Mouse (Mus musculus) layer of hippocampus, adult 9-10 months (tissue): ENCODE measurements around the gene Rasa2.
"Not testable (repeated sequence)": the region's sequence is repeated elsewhere in the genome, so short reads cannot be mapped to it uniquely, and the experiment has no call there.

Experiments
- DNase-seq: peaks from one replicate; pipeline ENCODE4 v3.0.0; 2022; ENCODE audit warnings: low spot score

The Rasa2 gene

GRCm38 (mm10) chr9:96631389-96632072, at the start of gene Rasa2:
Gene Rasa2 (minus strand): TSS chr9:96631617.
- DNase-seq = peak; percentile 51

- no peak for DNase-seq
These were observed 47.2 kb upstream of the Rasa2 start for GRCm38 (mm10) chr9:96678611-96679010.

DNA sequence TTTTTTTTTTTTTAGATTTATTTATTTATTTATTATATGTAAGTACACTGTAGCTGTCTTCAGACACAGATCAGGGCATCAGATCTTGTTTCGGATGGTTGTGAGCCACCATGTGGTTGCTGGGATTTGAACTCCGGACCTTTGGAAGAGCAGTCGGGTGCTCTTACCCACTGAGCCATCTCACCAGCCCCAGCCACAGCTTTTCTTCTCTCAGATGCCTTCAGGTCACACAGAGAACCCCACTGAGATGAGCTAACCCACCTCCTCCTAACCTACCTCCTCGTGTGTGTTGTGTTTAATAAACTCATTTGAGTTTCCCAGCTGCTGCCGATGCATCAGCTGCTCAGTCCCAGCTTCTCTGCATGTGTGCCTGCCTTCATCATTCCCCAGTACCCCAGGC, 46.3 kb upstream of the Rasa2 start:
- DNase-seq = not testable (repeated sequence)

- no peak for DNase-seq
These were observed 45.3 kb upstream of the Rasa2 start for GRCm38 (mm10) chr9:96676671-96677070.

DNA sequence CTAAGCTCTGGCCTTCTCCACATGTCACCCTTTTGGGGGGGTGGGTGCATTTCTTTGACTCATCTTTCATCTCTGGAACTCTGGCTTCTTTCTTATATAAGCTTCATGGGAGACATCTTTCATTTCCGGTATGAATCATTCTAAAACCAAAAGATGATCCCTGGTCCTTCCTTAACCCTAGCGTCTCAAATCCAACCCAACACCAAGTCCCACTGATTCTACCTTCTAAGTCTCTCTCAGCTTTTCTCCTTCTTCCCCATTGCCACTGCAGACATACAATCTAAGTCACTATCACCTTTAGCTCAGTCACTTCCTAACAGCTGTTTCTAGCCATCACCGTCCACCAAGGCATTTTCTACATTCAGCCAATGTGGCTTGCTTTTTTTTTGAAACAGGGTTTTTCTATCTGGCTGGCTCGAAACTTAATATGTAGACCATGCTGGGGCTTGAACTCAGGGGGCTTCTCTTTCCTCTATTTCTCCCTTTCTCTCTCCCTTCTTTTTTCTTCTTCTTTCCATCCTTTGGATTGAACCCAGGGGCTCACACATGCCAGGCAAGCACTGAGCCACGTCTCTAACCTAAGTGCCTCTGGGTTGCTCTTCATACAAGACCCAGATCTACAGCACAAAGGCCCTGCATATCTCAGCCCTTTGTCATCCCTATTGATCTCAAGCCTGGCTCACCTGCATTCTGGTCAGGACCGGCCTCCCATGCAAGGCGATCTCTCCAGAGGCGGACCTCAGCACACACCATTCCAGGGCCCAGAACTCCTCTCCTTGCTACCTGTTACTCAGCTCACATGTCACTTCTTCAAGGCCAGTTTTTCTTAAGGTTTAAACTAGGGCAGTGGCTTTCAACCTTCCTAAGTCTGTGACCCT, 44.6 kb upstream of the Rasa2 start:
- DNase-seq = no peak

DNA sequence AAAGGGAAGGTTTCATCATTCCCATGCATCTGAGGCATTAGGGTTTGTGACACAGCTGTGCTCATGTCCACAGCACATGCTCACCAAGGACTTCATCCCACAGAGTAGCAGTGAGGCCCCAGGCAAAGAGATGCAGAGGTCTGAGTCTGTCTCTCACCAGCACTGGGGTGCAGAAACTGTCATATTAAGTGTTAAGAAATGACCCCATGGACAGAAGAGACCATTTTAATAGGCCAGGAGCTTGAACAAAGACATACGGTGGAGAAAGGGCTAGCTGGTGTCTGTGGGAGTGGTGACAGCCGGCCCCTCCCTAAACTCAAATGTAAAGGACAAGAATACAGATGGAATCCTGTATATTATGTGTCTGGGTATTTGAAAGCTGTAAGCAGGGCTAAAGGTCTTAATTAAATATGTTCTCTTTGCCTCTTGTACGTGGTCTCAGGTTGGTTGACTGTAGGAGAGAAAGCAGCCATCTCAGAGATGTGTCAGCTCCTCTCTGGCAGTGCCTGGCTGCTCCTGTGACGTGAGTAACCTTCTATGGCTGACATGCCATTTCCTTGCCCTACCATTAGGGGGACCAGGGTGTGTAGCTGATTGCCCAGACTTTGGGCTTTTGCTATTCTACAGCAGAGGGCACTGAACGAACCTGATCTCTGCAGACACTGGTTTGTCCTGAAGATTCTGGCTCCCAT, 43.8 kb upstream of the Rasa2 start:
- no peak for DNase-seq

GRCm38 (mm10) chr9:96674301-96674700, 42.9 kb upstream of the Rasa2 start:
- DNase-seq = no peak

DNA sequence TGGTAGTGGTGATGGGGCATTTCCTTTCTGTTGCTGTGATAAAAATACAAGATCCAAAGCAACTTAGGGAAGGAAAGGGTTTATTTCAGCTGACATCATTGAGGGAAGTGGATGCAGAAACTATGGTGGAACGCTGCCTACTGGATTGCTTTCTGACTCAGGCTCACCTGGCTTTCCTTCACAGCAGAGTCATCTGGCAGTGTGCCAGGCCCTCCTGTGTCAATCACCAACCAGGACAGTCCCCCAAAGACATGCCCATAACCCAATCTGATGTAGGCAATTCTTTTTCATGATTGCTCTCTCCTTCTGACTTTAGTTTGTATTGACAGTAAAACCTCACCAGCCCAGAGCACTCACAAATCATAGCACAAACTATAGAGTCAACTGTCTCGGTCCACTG, 41.0 kb upstream of the Rasa2 start:
- no peak for DNase-seq

GRCm38 (mm10) chr9:96671249-96671648, 39.8 kb upstream of the Rasa2 start:
- DNase-seq = no peak

- peak; percentile 96 for DNase-seq
These were observed 38.5 kb upstream of the Rasa2 start for GRCm38 (mm10) chr9:96669877-96670276.

GRCm38 (mm10) chr9:96668628-96669027, 37.2 kb upstream of the Rasa2 start:
- DNase-seq = peak; percentile 58

GRCm38 (mm10) chr9:96660510-96661244, 29.3 kb upstream of the Rasa2 start:
- DNase-seq = no peak

- no peak for DNase-seq
These were observed 28.4 kb upstream of the Rasa2 start for GRCm38 (mm10) chr9:96659801-96660200.

DNA sequence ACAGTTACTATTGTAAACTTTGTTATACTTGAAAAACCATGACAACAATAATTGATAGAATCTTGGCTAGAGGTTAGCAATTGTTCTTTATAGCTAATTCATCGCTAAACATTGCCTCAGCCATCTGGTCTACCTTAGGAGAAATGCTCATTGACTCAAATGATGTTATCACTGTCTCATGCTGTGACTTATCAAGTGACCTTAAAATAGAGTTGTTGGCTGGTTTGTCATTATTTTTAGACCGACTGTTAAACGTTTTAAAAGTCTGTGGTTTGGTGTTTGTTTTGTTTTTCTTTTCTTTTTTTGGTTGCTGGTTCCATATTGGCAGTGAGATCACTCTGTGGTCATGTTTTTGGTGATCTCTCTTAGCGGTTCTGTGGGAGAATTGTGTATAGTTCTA, 22.1 kb upstream of the Rasa2 start:
- no peak for DNase-seq

DNA sequence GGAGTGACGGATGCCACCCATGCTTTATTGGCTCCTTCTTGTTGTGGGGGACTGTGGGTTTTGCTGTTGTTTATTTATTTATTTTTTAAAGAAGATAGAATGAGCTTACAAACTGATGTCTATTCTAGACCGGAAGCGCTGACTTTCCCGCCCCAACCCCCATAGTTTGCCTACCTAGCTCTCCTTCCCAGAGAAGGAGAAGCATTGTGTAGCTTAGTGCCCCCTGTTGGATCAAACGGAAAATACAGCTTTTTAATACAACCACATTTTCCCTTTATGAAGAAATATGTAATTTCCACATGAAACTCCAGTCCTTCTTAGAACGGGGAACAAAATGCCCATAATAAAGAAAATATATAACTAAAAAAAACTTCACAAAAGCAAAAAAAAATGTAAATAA, 21.3 kb upstream of the Rasa2 start:
- DNase-seq = no peak

DNA sequence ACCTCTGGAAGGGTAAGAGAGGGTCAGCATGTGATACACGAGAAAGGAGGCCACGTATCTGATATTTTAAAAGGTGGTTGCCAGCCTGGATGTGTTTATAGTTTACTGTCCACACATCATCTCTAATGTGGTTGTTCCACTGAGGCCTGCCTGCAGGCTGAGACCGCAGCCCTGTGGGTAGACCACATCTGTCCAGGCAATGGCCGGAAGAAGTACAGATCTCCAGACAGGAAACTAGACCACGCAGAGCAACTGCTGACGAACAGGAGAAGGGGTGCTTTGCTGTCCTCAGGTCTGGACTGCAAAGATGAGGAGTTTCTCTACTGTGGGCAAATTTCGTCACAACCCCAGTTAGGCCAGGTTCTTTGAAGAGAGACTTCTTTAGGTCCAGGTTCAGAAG, 19.4 kb upstream of the Rasa2 start:
- no peak for DNase-seq

DNA sequence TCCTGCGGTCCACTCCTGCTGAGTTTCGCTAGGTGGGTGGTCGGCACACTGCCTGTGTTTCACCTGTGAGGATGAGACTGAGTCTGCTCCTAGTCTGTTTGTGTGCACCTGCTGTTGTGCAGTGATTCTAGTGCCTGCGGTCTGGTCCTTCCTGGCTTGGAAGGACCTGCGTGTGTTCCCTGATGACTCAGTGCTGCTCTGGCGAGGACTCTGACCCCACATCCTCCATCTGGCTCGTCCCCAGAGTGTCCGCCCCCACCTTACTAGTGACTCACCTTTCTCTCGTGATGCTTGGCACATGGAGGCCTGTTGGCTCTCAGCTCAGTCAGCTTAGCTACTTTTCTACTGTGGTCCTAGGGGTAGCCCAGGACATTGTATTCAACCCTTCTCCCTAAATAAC, 18.5 kb upstream of the Rasa2 start:
- DNase-seq = no peak

DNA sequence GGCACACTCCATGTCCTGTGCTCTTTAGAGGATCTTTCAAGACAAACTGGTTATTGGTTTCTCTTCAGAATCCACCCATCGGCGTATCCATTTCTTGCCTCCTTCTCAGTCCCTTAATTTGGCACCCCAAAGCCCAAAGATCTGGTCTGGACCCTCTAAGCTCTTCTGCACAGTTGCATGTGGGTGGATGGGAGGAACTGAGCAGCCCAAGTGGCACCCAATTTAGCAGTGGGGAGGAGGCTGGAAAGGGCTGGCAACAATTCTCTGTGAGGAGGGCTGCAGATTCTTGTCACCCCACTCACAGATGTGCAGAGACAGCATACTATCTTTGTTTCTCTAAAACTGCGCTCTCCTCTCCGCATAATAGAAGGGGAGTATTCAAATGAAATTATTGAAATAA, 17.9 kb upstream of the Rasa2 start:
- no peak for DNase-seq

- no peak for DNase-seq
These were observed 15.4 kb upstream of the Rasa2 start for GRCm38 (mm10) chr9:96646668-96647295.

DNA sequence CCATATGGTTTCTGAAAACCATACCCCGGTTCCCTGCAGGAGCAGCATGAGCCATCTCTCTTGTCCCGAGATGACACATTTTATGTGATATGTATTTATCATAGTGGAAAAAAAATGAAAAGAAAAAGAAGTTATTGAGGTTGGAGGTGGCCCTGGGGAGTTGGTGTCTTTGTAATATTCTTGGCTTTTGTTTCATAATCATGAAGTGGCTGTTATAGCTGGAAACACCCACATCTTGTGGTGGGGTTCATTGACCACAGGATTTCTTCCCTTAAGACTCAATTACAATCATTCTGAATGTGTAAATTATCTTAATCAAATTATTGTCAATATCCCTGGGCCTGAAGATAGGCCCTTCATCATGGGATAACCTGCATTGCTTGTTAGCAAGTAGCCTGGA, 13.4 kb upstream of the Rasa2 start:
- no peak for DNase-seq

GRCm38 (mm10) chr9:96644002-96644401, 12.6 kb upstream of the Rasa2 start:
- DNase-seq = not testable (repeated sequence)

GRCm38 (mm10) chr9:96639451-96639850, 8.0 kb upstream of the Rasa2 start:
- DNase-seq = no peak
